In the genomic region with DNA sequence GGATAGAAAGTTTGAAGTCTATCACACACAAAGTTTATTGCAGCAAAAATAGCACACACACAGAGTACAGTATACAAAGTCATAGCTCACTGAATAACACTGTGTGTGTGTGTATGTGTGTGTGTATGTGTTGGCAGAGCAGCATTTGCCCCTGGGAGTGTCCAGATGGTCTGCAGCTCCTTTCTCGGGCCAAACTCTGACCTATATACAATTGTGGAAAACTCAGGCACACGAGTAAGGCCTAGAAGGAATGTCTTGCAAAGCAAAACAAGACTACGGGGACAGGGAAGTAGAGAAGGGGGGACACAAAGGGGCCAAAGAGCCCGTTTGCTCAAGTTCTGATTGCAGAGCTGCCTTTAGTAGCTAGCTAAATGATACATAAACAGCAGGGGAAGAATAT, we compare ENCODE assay signal across 35 mouse cellular contexts. TPM values are rescaled to one million over a fixed set of nuclear protein-coding genes. Genes with fewer than 3 reads are reported as not detected.
DNase-seq lines count a peak whose midpoint lies in the region; ATAC-seq lines count a peak whose summit lies in the region.
"Had no signal": no experiment of that assay in that cellular context is flagged by ENCODE, and none has a peak within 500 bp of the region (broad histone marks: within the 10 kb centered on the region; RNA-seq: fewer than 3 reads in every experiment).

No protein-coding gene starts in this region.

- H3K4me3 ChIP-seq in heart, embryonic 10.5 days, result no peak overlapping the region
- H3K4me3 ChIP-seq in intestine, embryonic 16.5 days (ENCODE audit: low read length), result no peak overlapping the region
- H3K4me3 ChIP-seq: embryonic facial prominence, embryonic 13.5 days; liver, embryonic 13.5 days; megakaryocyte, embryonic 14.5 days; midbrain, embryonic 12.5 days had no signal

- no peak overlapping the region for H3K9ac ChIP-seq in intestine, embryonic 16.5 days (ENCODE audit: low read depth, low read length)
- H3K9ac ChIP-seq: embryonic facial prominence, embryonic 13.5 days; forebrain, postnatal 0 days; hindbrain, embryonic 14.5 days; liver, embryonic 13.5 days; midbrain, embryonic 12.5 days had no signal

- no peaks in the 10 kb centered on the region for H3K27me3 ChIP-seq in heart, embryonic 10.5 days (ENCODE audit: insufficient read depth, poor library complexity, severe bottlenecking)
- H3K27me3 ChIP-seq in intestine, embryonic 16.5 days (replicated peaks; ENCODE audit: control insufficient read depth, insufficient read depth, low read length), result no peaks in the 10 kb centered on the region
- H3K27me3 ChIP-seq: embryonic facial prominence, embryonic 13.5 days; liver, embryonic 13.5 days; midbrain, embryonic 12.5 days had no signal

- no peaks in the 10 kb centered on the region for H3K9me3 ChIP-seq in heart, embryonic 10.5 days
- no peaks in the 10 kb centered on the region for H3K9me3 ChIP-seq in intestine, embryonic 16.5 days (ENCODE audit: control insufficient read depth, low read length)
- H3K9me3 ChIP-seq: embryonic facial prominence, embryonic 13.5 days; liver, embryonic 13.5 days; midbrain, embryonic 12.5 days had no signal

- 84% methylated on average over 4 of the region's 4 CpGs for WGBS in heart, embryonic 10.5 days
- 81% methylated on average over 4 of the region's 4 CpGs for WGBS in intestine, embryonic 16.5 days

- no peak overlapping the region for H3K27ac ChIP-seq in heart, embryonic 10.5 days
- H3K27ac ChIP-seq in intestine, embryonic 16.5 days (ENCODE audit: low read length), result no peak overlapping the region
- H3K27ac ChIP-seq: embryonic facial prominence, embryonic 13.5 days; hindbrain, embryonic 14.5 days; liver, embryonic 13.5 days; midbrain, embryonic 12.5 days had no signal

- ATAC-seq in intestine, embryonic 16.5 days, result no peak
- no peak for ATAC-seq in erythroid progenitor cell, adult 5-6 weeks (replicated peaks; ENCODE audit: low FRiP score, poor library complexity, severe bottlenecking)
- ATAC-seq: forebrain, postnatal 0 days; lung, postnatal 0 days had no signal

- peak; percentile 48 for DNase-seq in heart, embryonic 10.5 days (ENCODE audit: low spot score)
- no peak for DNase-seq in heart, adult 9 months (ENCODE audit: low spot score in 2 of 2)
- peak; percentile 47 for DNase-seq in cerebellum, adult 8-10 months
- peak; percentile 61 to 70 for DNase-seq in cerebellum, postnatal 14 days
- DNase-seq in kidney, postnatal 10 days, result no peak
- DNase-seq: adrenal gland, adult 2 months; adrenal gland, postnatal 36 days; B cell, adult 2 months; forebrain, postnatal 0 days; gastrocnemius, postnatal 10 days; heart, postnatal 36 days; kidney, adult 11 months; kidney, postnatal 4 days; layer of hippocampus, postnatal 36 days; left cerebral cortex, postnatal 4 days; liver, embryonic 13.5 days; lung, adult 18-20 months; lung, postnatal 4 days; spleen, adult 18-20 months; thymus, adult 18-20 months; thymus, postnatal 25 days had no signal

- peaks cover 10% of the 10 kb centered on the region for H3K4me1 ChIP-seq in heart, embryonic 10.5 days
- peaks cover 9% of the 10 kb centered on the region for H3K4me1 ChIP-seq in intestine, embryonic 16.5 days (ENCODE audit: control insufficient read depth, insufficient read depth, low read length)

- H3K4me2 ChIP-seq in intestine, embryonic 16.5 days (ENCODE audit: low read depth, low read length), result no peak overlapping the region
- H3K4me2 ChIP-seq: embryonic facial prominence, embryonic 13.5 days; heart, embryonic 11.5 days; hindbrain, embryonic 14.5 days; liver, embryonic 13.5 days; midbrain, embryonic 12.5 days had no signal

- H3K36me3 ChIP-seq in heart, embryonic 10.5 days, result peaks cover 4% of the 10 kb centered on the region
- no peaks in the 10 kb centered on the region for H3K36me3 ChIP-seq in intestine, embryonic 16.5 days (ENCODE audit: control insufficient read depth, insufficient read depth, low read length)

RNA-seq across cellular contexts. Expression of a gene that starts 3.2 kb away (rescaled TPM):
- 64.7 and 64.8 TPM in 2 replicates for polyA plus RNA-seq in heart, embryonic 10.5 days (2016; fragmentation: Nextera tagmentation; extraction: Ambion mirVana)
- polyA plus RNA-seq in intestine, embryonic 16.5 days (2015; fragmentation: Nextera tagmentation; extraction: Ambion mirVana), result 63.7 and 67.0 TPM in 2 replicates
- total RNA-seq in erythroid progenitor cell, adult 5-6 weeks (2015; ENCODE audit: low replicate concordance), result 101 and 115 TPM in 2 replicates
- 44.9 and 46.9 TPM in 2 replicates for total RNA-seq in erythroid progenitor cell, adult 5-6 weeks (2017; ENCODE audit: low replicate concordance)

RNA-seq across cellular contexts. Expression of a gene that starts 3.5 kb away (rescaled TPM):
- polyA plus RNA-seq in heart, embryonic 10.5 days (2016; fragmentation: Nextera tagmentation; extraction: Ambion mirVana), result 0.38 and 0.58 TPM in 2 replicates
- polyA plus RNA-seq in intestine, embryonic 16.5 days (2015; fragmentation: Nextera tagmentation; extraction: Ambion mirVana), result not detected in 2 replicates
- 3.4 TPM in 1 of 2 replicates, not detected in the other for total RNA-seq in erythroid progenitor cell, adult 5-6 weeks (2015; ENCODE audit: low replicate concordance)
- total RNA-seq in erythroid progenitor cell, adult 5-6 weeks (2017; ENCODE audit: low replicate concordance), result 0.51 TPM in 1 of 2 replicates, not detected in the other
- total RNA-seq: layer of hippocampus, adult 8-10 months had no signal
- polyA plus RNA-seq: embryonic facial prominence, embryonic 13.5 days; forebrain, embryonic 11.5 days; forebrain, postnatal 0 days; hindbrain, embryonic 14.5 days; kidney, embryonic 16.5 days; lung, postnatal 0 days; midbrain, embryonic 12.5 days; stomach, embryonic 16.5 days had no signal

RNA-seq across cellular contexts. Expression of a gene that starts 3.6 kb away (rescaled TPM):
- 2.7 and 3.4 TPM in 2 replicates for polyA plus RNA-seq in heart, embryonic 10.5 days (2016; fragmentation: Nextera tagmentation; extraction: Ambion mirVana)
- polyA plus RNA-seq in intestine, embryonic 16.5 days (2015; fragmentation: Nextera tagmentation; extraction: Ambion mirVana), result 2.6 and 3.2 TPM in 2 replicates
- total RNA-seq in erythroid progenitor cell, adult 5-6 weeks (2015; ENCODE audit: low replicate concordance), result 2.5 and 7.2 TPM in 2 replicates
- total RNA-seq in erythroid progenitor cell, adult 5-6 weeks (2017; ENCODE audit: low replicate concordance), result 6.0 TPM in 1 of 2 replicates, not detected in the other

RNA-seq across cellular contexts. Expression of a gene that starts 7.3 kb away (rescaled TPM):
- 73.9 and 147 TPM in 2 replicates for polyA plus RNA-seq in heart, embryonic 10.5 days (2016; fragmentation: Nextera tagmentation; extraction: Ambion mirVana)
- 0.49 and 0.72 TPM in 2 replicates for polyA plus RNA-seq in intestine, embryonic 16.5 days (2015; fragmentation: Nextera tagmentation; extraction: Ambion mirVana)
- total RNA-seq in erythroid progenitor cell, adult 5-6 weeks (2015; ENCODE audit: low replicate concordance), result 6.1 TPM in 1 of 2 replicates, not detected in the other
- 3.1 TPM in 1 of 2 replicates, not detected in the other for total RNA-seq in erythroid progenitor cell, adult 5-6 weeks (2017; ENCODE audit: low replicate concordance)

RNA-seq across cellular contexts. Expression of a gene that starts 20.8 kb away (rescaled TPM):
- polyA plus RNA-seq in heart, embryonic 10.5 days (2016; fragmentation: Nextera tagmentation; extraction: Ambion mirVana), result 0.44 and 0.99 TPM in 2 replicates
- polyA plus RNA-seq in intestine, embryonic 16.5 days (2015; fragmentation: Nextera tagmentation; extraction: Ambion mirVana), result 3.4 and 3.6 TPM in 2 replicates
- not detected in 2 replicates for total RNA-seq in erythroid progenitor cell, adult 5-6 weeks (2015; ENCODE audit: low replicate concordance)
- not detected in 2 replicates for total RNA-seq in erythroid progenitor cell, adult 5-6 weeks (2017; ENCODE audit: low replicate concordance)
- total RNA-seq: common myeloid progenitor, adult 5-6 weeks; monocyte, adult 5-6 weeks had no signal

Comparison
In these comparisons a context has a peak if more than half of its experiments do, and no peak if none do; other contexts are left out.
1. DNase-seq: peak in heart, embryonic 10.5 days (single experiment), cerebellum, adult 8-10 months (single experiment) and cerebellum, postnatal 14 days (2 of 2); none in heart, adult 9 months (0 of 2) and kidney, postnatal 10 days (single experiment).